Mouse (Mus musculus): ENCODE measurements around the gene Mylk2. TPM values are rescaled to one million over a fixed set of nuclear protein-coding genes. Genes with fewer than 3 reads are reported as not detected.

The Mylk2 gene
- polyA plus RNA-seq, 1 experiment from 2014 or later, result 0.73 TPM

GRCm38 (mm10) chr2:152944013-152944412 is 32.9 kb downstream of the Mylk2 start:
- Histone ChIP-seq H3K27ac (replicated peaks) (no peak overlapping the region), H3K9me3 (replicated peaks) (no peaks in the 10 kb centered on the region), H3K36me3 (no peaks in the 10 kb centered on the region), H3K4me3 (replicated peaks) (no peak overlapping the region), H3K4me1 (peaks cover 12% of the 10 kb centered on the region), H3K4me2 (replicated peaks) (no peak overlapping the region), H3K9ac (no peak overlapping the region), H3K27me3 (peaks cover 90% of the 10 kb centered on the region)
- ATAC-seq (ENCODE audit: insufficient number of reproducible peaks, low FRiP score, low TSS enrichment, low read depth), result no peak
- 56% methylated on average over 9 of the region's 9 CpGs for WGBS

GRCm38 (mm10) chr2:152947098-152947497 is 35.9 kb downstream of the Mylk2 start:
- WGBS, result 45% methylated on average over 7 of the region's 7 CpGs
- no peak overlapping the region for H3K4me2 ChIP-seq (replicated peaks)
- H3K27me3 ChIP-seq, result peaks cover 91% of the 10 kb centered on the region
- no peak overlapping the region for H3K4me3 ChIP-seq (replicated peaks)
- no peak overlapping the region for H3K27ac ChIP-seq (replicated peaks)
- no peaks in the 10 kb centered on the region for H3K9me3 ChIP-seq (replicated peaks)
- ATAC-seq (ENCODE audit: insufficient number of reproducible peaks, low FRiP score, low TSS enrichment, low read depth), result no peak
- H3K9ac ChIP-seq, result no peak overlapping the region
- H3K4me1 ChIP-seq, result peaks cover 24% of the 10 kb centered on the region
- no peaks in the 10 kb centered on the region for H3K36me3 ChIP-seq

- Histone ChIP-seq H3K36me3 (no peaks in the 10 kb centered on the region), H3K27ac (replicated peaks) (no peak overlapping the region), H3K27me3 (peaks cover 85% of the 10 kb centered on the region), H3K9me3 (replicated peaks) (no peaks in the 10 kb centered on the region), H3K4me3 (replicated peaks) (no peak overlapping the region), H3K4me2 (replicated peaks) (no peak overlapping the region), H3K9ac (no peak overlapping the region), H3K4me1 (peaks cover 13% of the 10 kb centered on the region)
- no peak for ATAC-seq (ENCODE audit: insufficient number of reproducible peaks, low FRiP score, low TSS enrichment, low read depth)
- WGBS, result 80% methylated on average over 5 of the region's 5 CpGs
Measured at GRCm38 (mm10) chr2:152948438-152949020, 37.4 kb downstream of the Mylk2 start.

GRCm38 (mm10) chr2:152950358-152951064 is 39.4 kb downstream of the Mylk2 start:
- Histone ChIP-seq H3K9ac (no peak overlapping the region), H3K9me3 (replicated peaks) (no peaks in the 10 kb centered on the region), H3K27ac (replicated peaks) (no peak overlapping the region), H3K4me3 (replicated peaks) (peak overlapping the region; percentile 58; the same call in 1 of the 2 replicates), H3K27me3 (peaks cover 72% of the 10 kb centered on the region), H3K36me3 (no peaks in the 10 kb centered on the region), H3K4me2 (replicated peaks) (peak overlapping the region; percentile 97; the same call in 1 of the 2 replicates), H3K4me1 (peaks cover 12% of the 10 kb centered on the region)
- WGBS, result 37% methylated on average over 11 of the region's 11 CpGs
- no peak for ATAC-seq (ENCODE audit: insufficient number of reproducible peaks, low FRiP score, low TSS enrichment, low read depth)

GRCm38 (mm10) chr2:152951065-152951849 is 40.1 kb downstream of the Mylk2 start, which contains the start of gene Dusp15:
Gene Dusp15, minus strand, starts transcription at chr2:152951698.
- ATAC-seq (ENCODE audit: insufficient number of reproducible peaks, low FRiP score, low TSS enrichment, low read depth), result peak; percentile 63; the same call in 1 of the 2 replicates
- H3K4me2 ChIP-seq (replicated peaks), result peak within 1 kb of the TSS; percentile 97
- H3K9ac ChIP-seq, result peak within 1 kb of the TSS; percentile 45
- no peaks in the 10 kb centered on the region for H3K9me3 ChIP-seq (replicated peaks)
- H3K36me3 ChIP-seq, result no peaks in the 10 kb centered on the region
- H3K4me3 ChIP-seq (replicated peaks), result peak within 1 kb of the TSS; percentile 58
- H3K27ac ChIP-seq (replicated peaks), result no peak within 1 kb of the TSS
- peaks cover 12% of the 10 kb centered on the region for H3K4me1 ChIP-seq
- H3K27me3 ChIP-seq, result peaks cover 64% of the 10 kb centered on the region
- under 1% methylated on average over 45 of the region's 54 CpGs for WGBS

GRCm38 (mm10) chr2:152951850-152952720 is 40.9 kb downstream of the Mylk2 start:
- Histone ChIP-seq H3K4me2 (replicated peaks) (peak overlapping the region; percentile 97), H3K9ac (peak overlapping the region; percentile 45), H3K27ac (replicated peaks) (no peak overlapping the region), H3K4me1 (peaks cover 12% of the 10 kb centered on the region), H3K36me3 (no peaks in the 10 kb centered on the region), H3K9me3 (replicated peaks) (no peaks in the 10 kb centered on the region), H3K27me3 (peaks cover 62% of the 10 kb centered on the region), H3K4me3 (replicated peaks) (peak overlapping the region; percentile 58)
- WGBS, result 19% methylated on average over 13 of the region's 13 CpGs
- no peak for ATAC-seq (ENCODE audit: insufficient number of reproducible peaks, low FRiP score, low TSS enrichment, low read depth)

GRCm38 (mm10) chr2:152958116-152958515 is 47.0 kb downstream of the Mylk2 start:
- no peak for ATAC-seq (ENCODE audit: insufficient number of reproducible peaks, low FRiP score, low TSS enrichment, low read depth)
- no peak overlapping the region for H3K4me3 ChIP-seq (replicated peaks)
- H3K9me3 ChIP-seq (replicated peaks), result no peaks in the 10 kb centered on the region
- H3K27ac ChIP-seq (replicated peaks), result no peak overlapping the region
- H3K27me3 ChIP-seq, result peaks cover 9% of the 10 kb centered on the region
- H3K4me2 ChIP-seq (replicated peaks), result no peak overlapping the region
- no peaks in the 10 kb centered on the region for H3K36me3 ChIP-seq
- H3K4me1 ChIP-seq, result 0 out of 2 replicates have a peak, but pooled peaks cover 8% of the 10 kb centered on the region
- 64% methylated on average over 3 of the region's 3 CpGs for WGBS
- H3K9ac ChIP-seq, result no peak overlapping the region

- 2% methylated on average over 34 of the region's 34 CpGs for whole genome bisulfite sequencing
- H3K9ac ChIP-seq, result peak within 1 kb of the TSS; percentile 29; the same call in 1 of the 2 replicates
Measured at GRCm38 (mm10) chr2:152962091-152962793, 51.1 kb downstream of the Mylk2 start, which contains the start of gene Ttll9. Gene Ttll9, plus strand, starts transcription at chr2:152962485.

GRCm38 (mm10) chr2:152965555-152965954 is 54.4 kb downstream of the Mylk2 start:
- WGBS, result 45% methylated on average over 4 of the region's 4 CpGs
- Histone ChIP-seq H3K4me3 (replicated peaks) (no peak overlapping the region), H3K36me3 (no peaks in the 10 kb centered on the region), H3K27ac (replicated peaks) (no peak overlapping the region), H3K4me2 (replicated peaks) (no peak overlapping the region), H3K27me3 (no peaks in the 10 kb centered on the region), H3K9ac (no peak overlapping the region), H3K4me1 (0 out of 2 replicates have a peak, but pooled peaks cover 8% of the 10 kb centered on the region), H3K9me3 (replicated peaks) (no peaks in the 10 kb centered on the region)
- ATAC-seq (ENCODE audit: insufficient number of reproducible peaks, low FRiP score, low TSS enrichment, low read depth), result no peak

More at GRCm38 (mm10) chr2:152962091-152962793, 51.1 kb downstream of the Mylk2 start, which contains the start of gene Ttll9:
- peaks cover 2% of the 10 kb centered on the region; the same call in 1 of the 2 replicates for H3K27me3 ChIP-seq
- H3K36me3 ChIP-seq, result no peaks in the 10 kb centered on the region
- H3K9me3 ChIP-seq (replicated peaks), result no peaks in the 10 kb centered on the region
- peak; percentile 91 for ATAC-seq (ENCODE audit: insufficient number of reproducible peaks, low FRiP score, low TSS enrichment, low read depth)
- no peak within 1 kb of the TSS for H3K27ac ChIP-seq (replicated peaks)
- 0 out of 2 replicates have a peak, but pooled peaks cover 8% of the 10 kb centered on the region for H3K4me1 ChIP-seq
- peak within 1 kb of the TSS; percentile 81 for H3K4me2 ChIP-seq (replicated peaks)
- H3K4me3 ChIP-seq (replicated peaks), result peak within 1 kb of the TSS; percentile 55

Measured in embryonic facial prominence, embryonic 15.5 days (tissue).